In genomic region chr6:38736240-38736639, GRCm38 (mm10) we compare ENCODE assay signal across 8 mouse cellular contexts.
DNase-seq lines count a peak whose midpoint lies in the region; ATAC-seq lines count a peak whose summit lies in the region.

No protein-coding gene starts in this region.

- ATAC-seq in intestine, embryonic 14.5 days (replicated peaks; ENCODE audit: low FRiP score, low TSS enrichment, low read depth), result peak; percentile 85
- ATAC-seq in megakaryocyte progenitor cell, adult 5-6 weeks (replicated peaks; ENCODE audit: poor library complexity), result peak; percentile 94

- H3K9ac ChIP-seq in intestine, embryonic 14.5 days (ENCODE audit: low read length), result no peak overlapping the region

- no peaks in the 10 kb centered on the region for H3K9me3 ChIP-seq in intestine, embryonic 14.5 days (ENCODE audit: control insufficient read depth, low read length)

- peak; percentile 79 to 93 for DNase-seq in adrenal gland, adult (ENCODE audit: inconsistent age in 2 of 2, low spot score in 1 of 2)
- peak; percentile 88 for DNase-seq in embryo, embryonic 10 days (ENCODE audit: low spot score)
- DNase-seq in gastrocnemius, postnatal 14 days, result peak; percentile 80
- peak; percentile 87 for DNase-seq in intestine, embryonic 14.5 days (ENCODE audit: low spot score)
- DNase-seq in left cerebral cortex, adult 9 months (ENCODE audit: low spot score in 2 of 2), result peak; percentile 32 to 85
- DNase-seq in right cerebral cortex, postnatal 25 days, result peak; percentile 70
- peak; percentile 56 to 81 for DNase-seq in urinary bladder, postnatal 4 days (ENCODE audit: low spot score in 2 of 2)

- intact Hi-C loops in gastrocnemius, postnatal 14 days (cut with DNase I; ENCODE audit: low total_unique reads), result loop anchor here (2.0 to 10.0 kb wide), 2 partner anchors 175 to 329 kb away; no protein-coding TSS in a partner anchor

- H3K27ac ChIP-seq in intestine, embryonic 14.5 days (ENCODE audit: low read depth), result no peak overlapping the region

- H3K27me3 ChIP-seq in intestine, embryonic 14.5 days (replicated peaks; ENCODE audit: control insufficient read depth, insufficient read depth, low read length), result no peaks in the 10 kb centered on the region

- no peak overlapping the region for H3K4me3 ChIP-seq in intestine, embryonic 14.5 days (ENCODE audit: low read depth, low read length)

- no peaks in the 10 kb centered on the region for H3K4me1 ChIP-seq in intestine, embryonic 14.5 days (replicated peaks; ENCODE audit: control insufficient read depth, insufficient read depth, low read length)

- WGBS in intestine, embryonic 14.5 days, result 21% methylated on average over 4 of the region's 4 CpGs

- H3K36me3 ChIP-seq in intestine, embryonic 14.5 days (ENCODE audit: control insufficient read depth, insufficient read depth, low read length), result peaks cover 63% of the 10 kb centered on the region

- H3K4me2 ChIP-seq in intestine, embryonic 14.5 days (ENCODE audit: low read length), result no peak overlapping the region
